Mouse (Mus musculus) T-helper 17 cell (primary cell): ENCODE results near the gene Ccl3.

Source experiments
- in situ Hi-C, 2 experiments: fragments of 300-600 bp; cut with MboI, MseI; formaldehyde crosslinking; loops; 1 replicate in 1 of 2; 2 replicates in 1 of 2; pipeline ENCODE4 v1.15.1; 2025; ENCODE audit warnings: high pct_unique_total_duplicates in 2 of 2

Ccl3 gene

DNA sequence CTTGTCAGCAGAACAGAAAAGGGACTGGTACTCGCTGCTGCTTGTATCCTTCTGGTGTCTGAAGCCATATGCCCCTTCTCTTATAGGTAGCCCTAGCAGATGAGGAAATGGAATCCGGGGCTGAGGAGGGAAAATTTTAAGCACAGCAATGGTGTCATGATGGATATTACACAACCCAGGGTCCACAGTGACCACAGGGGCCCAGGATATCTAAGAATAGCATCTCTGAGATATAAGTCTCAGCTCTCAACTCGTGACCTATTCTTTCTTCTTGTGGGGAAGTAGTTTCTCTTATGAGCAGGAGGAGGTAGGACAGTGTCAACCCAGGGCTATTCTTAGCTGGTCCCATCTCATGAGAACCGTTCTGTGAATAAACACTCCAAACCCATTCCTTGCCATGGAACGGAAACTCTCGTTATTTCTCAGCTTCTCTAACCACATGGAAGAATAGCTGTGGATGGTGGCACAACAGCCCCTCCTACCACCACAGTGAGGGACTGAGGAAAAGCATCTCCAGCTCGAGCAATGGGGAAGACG lies at the start of gene Ccl3:
Gene Ccl3, minus strand, starts transcription at position 51 of the 537 bp plus-strand sequence.
- in situ Hi-C loops = no loop called here

DNA sequence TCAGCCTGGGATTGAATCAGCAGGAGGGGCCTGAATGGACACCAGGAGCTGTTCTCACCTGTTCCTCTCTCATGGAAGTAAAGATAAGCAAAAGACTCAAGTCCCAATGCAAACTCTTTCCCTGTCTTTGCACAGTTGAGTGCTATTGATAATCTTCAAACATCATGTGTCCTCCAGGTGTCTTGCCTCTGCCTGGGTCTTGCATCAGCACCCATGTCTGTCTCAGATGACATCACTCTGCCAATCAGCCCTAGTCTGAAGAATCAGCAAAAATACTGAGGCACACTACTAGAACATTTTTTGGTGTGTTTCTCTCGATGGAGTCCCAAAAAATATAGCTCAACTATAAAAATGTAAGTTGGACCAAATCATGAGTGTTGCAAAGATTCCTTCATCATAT lies 42.9 kb upstream of the Ccl3 start:
- in situ Hi-C loops = no loop called here

- in situ Hi-C loops = no loop called here
These were observed 40.8 kb upstream of the Ccl3 start for GRCm38 (mm10) chr11:83689918-83690317.

DNA sequence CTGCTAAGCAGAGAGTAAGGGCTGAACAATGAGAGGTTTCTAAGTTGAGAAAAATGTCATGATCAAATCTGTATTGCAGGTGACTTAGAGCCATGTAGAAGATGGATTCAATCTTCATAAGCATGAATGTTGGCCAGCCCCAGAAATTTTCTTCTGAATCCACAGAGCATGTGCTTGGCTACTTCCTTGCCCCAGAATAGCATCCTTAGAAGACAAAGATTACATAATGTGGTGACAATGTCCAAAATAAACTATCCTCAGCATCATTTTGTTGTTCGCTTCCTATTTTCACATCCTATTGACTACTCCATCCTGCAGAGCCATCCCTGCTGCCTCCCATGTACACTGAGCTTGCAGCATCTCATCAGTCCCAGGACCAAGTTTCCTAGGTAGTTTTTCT lies 26.5 kb upstream of the Ccl3 start:
- in situ Hi-C loops = no loop called here

GRCm38 (mm10) chr11:83671743-83672142 lies 22.6 kb upstream of the Ccl3 start:
- in situ Hi-C loops = no loop called here

DNA sequence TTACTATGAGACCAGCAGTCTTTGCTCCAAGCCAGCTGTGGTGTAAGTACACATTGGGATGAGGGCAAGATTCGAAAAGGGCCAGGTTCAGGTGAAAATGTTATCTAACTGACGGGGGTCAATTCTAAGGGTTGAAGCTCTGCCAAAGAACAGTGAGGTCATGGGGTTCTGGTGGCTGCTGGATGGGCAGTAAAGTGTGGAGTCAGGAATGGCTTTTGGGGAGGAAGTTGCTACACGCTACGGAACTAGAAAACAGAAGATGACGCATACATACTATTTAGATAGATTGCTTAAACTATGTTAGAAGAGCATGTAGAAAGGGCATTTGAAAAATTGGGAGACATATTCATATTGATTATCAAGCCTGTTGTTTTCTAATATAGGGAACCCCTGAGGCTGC lies 14.4 kb upstream of the Ccl3 start:
- in situ Hi-C loops = no loop called here

GRCm38 (mm10) chr11:83662204-83662603 lies 13.0 kb upstream of the Ccl3 start, which contains the start of gene Ccl4:
Gene Ccl4 (plus strand): TSS chr11:83662584.
- in situ Hi-C loops = no loop called here

- in situ Hi-C loops = no loop called here
These were observed 9.6 kb upstream of the Ccl3 start for GRCm38 (mm10) chr11:83658797-83659196.

DNA sequence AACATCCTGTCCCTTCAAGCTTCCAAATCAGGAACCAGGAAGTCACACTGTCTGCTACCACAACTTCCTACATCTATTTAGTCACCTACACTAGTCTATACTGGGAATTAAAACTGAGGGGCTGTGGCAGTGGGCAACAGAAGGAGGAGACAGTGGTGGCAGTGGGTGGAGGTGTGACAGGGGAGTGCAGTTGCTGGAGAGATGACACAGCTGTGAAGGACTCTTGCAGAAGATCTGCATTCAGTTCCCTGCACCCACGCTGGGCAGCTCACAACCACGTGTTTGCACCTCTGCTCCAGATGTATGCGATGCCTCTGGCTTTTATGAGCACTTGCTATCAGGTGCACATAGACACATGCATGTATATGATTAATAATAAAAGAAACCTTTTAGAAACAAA lies 8.4 kb upstream of the Ccl3 start:
- in situ Hi-C loops = no loop called here

DNA sequence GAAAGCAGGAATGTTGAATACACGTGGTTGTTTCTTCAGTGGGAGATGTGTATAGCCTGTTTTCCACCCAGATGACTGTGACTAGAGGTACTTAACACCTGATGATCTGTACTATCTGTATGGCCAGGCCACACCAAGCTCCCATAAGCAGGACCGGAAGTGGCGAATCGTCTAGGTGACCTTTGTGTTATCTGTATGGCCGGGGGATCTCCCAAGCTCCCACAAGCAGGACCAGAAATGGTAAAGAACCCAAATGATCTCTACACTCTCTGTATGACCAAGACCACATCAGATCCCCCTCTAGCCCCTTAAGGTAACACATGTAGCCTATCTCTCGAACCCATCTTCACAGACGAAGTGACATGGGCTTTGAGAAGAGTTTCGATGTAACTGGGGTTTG lies 5.5 kb upstream of the Ccl3 start:
- in situ Hi-C loops = no loop called here

GRCm38 (mm10) chr11:83646356-83647149 lies 2.6 kb downstream of the Ccl3 start:
- in situ Hi-C loops = no loop called here

- in situ Hi-C loops = no loop called here
These were observed 3.6 kb downstream of the Ccl3 start, which contains the start of gene Rpl9-ps1 for GRCm38 (mm10) chr11:83645521-83645920. Gene Rpl9-ps1 (minus strand): TSS chr11:83645621.

DNA sequence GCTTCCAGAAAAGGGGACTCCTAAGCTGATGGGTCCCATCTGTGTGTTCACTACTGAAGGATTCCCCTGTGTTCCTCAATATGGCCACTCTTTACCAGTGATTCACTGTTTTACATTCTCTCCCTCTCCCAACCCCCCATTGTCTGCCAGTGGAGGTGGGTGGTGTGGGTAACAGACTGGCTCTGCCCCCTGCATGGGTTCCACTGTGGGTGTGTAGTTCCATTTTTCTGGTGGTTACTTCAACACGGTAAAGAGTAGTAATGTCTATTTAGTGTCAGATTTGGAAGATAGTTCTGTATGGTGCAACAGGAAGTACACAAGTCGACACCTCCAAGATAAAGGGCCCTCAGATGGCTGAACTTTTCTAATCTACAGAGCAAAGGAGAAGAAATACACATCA lies 7.9 kb downstream of the Ccl3 start:
- in situ Hi-C loops = no loop called here

- in situ Hi-C loops = no loop called here
These were observed 9.0 kb downstream of the Ccl3 start for GRCm38 (mm10) chr11:83640141-83640540.

GRCm38 (mm10) chr11:83639533-83639932 lies 9.6 kb downstream of the Ccl3 start:
- in situ Hi-C loops = no loop called here

DNA sequence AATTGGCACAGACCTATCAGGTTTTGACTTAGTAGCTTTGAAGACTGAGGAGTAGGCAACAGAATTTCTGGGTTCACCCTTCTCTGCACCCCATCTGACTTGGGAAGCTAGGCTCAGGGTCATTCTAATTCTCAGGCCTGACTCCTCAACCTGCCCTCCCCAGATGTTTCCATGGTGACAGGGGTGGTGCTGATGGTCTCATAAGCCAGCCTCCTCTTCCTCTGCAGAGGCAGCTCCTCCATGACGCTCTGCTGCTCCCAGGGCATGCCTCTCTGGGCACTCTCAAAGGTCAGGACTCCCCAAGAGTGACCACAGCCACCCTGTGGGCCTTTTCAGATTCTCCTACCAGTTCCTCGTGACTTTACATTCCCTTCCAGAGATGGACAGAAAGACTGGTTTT lies 10.2 kb downstream of the Ccl3 start:
- in situ Hi-C loops = no loop called here

DNA sequence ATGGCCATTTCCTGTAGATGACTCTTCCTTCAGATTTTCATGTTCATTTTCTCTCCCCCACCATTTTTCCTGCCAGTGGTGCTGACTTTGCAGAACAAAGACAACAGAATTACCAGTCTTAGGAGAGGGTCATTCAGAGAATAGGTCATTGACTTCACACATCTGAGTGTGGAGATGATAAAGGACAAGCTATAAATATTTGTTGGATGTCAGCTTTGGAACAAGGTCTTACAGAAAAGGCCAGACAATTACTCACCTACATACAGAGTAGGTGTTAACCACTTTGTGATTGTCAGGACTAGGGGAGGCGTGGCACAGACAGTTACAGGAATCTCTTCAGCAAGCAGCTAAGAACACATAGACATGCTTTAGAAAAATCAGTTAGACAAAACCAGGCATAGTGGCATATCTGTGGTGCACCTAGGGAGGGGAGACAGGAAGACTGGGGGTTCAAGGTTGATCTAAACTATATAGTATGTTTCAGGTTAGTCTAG lies 12.4 kb downstream of the Ccl3 start:
- in situ Hi-C loops = no loop called here

GRCm38 (mm10) chr11:83634898-83635297 lies 14.3 kb downstream of the Ccl3 start:
- in situ Hi-C loops = no loop called here

- in situ Hi-C loops = no loop called here
These were observed 14.7 kb downstream of the Ccl3 start for GRCm38 (mm10) chr11:83634425-83634824.

- in situ Hi-C loops = no loop called here
These were observed 16.4 kb downstream of the Ccl3 start for GRCm38 (mm10) chr11:83632744-83633143.

- in situ Hi-C loops = no loop called here
These were observed 18.1 kb downstream of the Ccl3 start for GRCm38 (mm10) chr11:83631065-83631464.

- in situ Hi-C loops = no loop called here
These were observed 18.5 kb downstream of the Ccl3 start for GRCm38 (mm10) chr11:83630630-83631029.

DNA sequence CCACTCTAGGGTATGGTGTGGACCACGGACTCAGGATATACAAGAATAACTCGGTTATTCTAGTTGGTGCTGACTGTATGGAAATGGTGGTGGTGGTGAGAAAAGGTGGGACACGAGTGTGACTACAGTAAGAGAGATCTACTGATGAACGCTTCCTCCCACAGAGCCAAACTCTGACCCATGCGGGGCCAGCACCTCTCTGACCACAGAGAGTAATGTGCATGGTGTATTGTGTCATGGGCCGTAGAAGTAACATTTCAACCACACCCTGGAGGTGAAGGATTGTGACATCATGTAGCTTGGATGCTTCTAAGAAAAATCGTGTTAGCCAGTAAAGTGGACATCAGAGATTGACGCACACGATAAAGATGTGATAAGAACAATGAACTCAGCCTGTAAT lies 20.3 kb downstream of the Ccl3 start:
- in situ Hi-C loops = no loop called here
